Mouse (Mus musculus) R1 (cell line): ENCODE measurements around the gene Gm9918.

Source experiments
- DNase-seq: peaks from one replicate; pipeline ENCODE4 v3.0.0-alpha.2; 2018; ENCODE audit warnings: low read depth, low spot score

The Gm9918 gene

GRCm38 (mm10) chr15:102245461-102245881 lies 24.9 kb upstream of the Gm9918 start:
- DNase-seq, result peak; percentile 25

- peak; percentile 99 for DNase-seq
Observed at GRCm38 (mm10) chr15:102245891-102246741, 24.2 kb upstream of the Gm9918 start.

- peak; percentile 99 for DNase-seq
Observed at GRCm38 (mm10) chr15:102246866-102247251, 23.5 kb upstream of the Gm9918 start.

GRCm38 (mm10) chr15:102247252-102248130 lies 22.9 kb upstream of the Gm9918 start:
- peak; percentile 74 for DNase-seq

GRCm38 (mm10) chr15:102248131-102248811 lies 22.1 kb upstream of the Gm9918 start:
- peak; percentile 45 for DNase-seq

- DNase-seq, result peak; percentile 71
Observed at GRCm38 (mm10) chr15:102248812-102249191, 21.6 kb upstream of the Gm9918 start.

- DNase-seq, result peak; percentile 94
Observed at GRCm38 (mm10) chr15:102249251-102249691, 21.1 kb upstream of the Gm9918 start.

- DNase-seq, result peak; percentile 46
Observed at GRCm38 (mm10) chr15:102249967-102250366, 20.4 kb upstream of the Gm9918 start.

- peak; percentile 87 for DNase-seq
Observed at GRCm38 (mm10) chr15:102250521-102250920, 19.8 kb upstream of the Gm9918 start.

- no peak for DNase-seq
Observed at GRCm38 (mm10) chr15:102255547-102256255, 14.7 kb upstream of the Gm9918 start.

- DNase-seq, result no peak
Observed at GRCm38 (mm10) chr15:102256431-102257201, 13.7 kb upstream of the Gm9918 start.

- peak; percentile 46 for DNase-seq
Observed at GRCm38 (mm10) chr15:102257202-102258075, 12.9 kb upstream of the Gm9918 start, which contains the start of gene Rarg. Rarg (minus strand) TSS chr15:102257517.

- peak; percentile 86 for DNase-seq
Observed at GRCm38 (mm10) chr15:102258076-102258470, 12.3 kb upstream of the Gm9918 start.

GRCm38 (mm10) chr15:102258581-102259253 lies 11.6 kb upstream of the Gm9918 start:
- DNase-seq, result peak; percentile 33

GRCm38 (mm10) chr15:102262582-102262981 lies 7.8 kb upstream of the Gm9918 start:
- DNase-seq, result peak; percentile 70

GRCm38 (mm10) chr15:102263037-102263436 lies 7.3 kb upstream of the Gm9918 start:
- no peak for DNase-seq

GRCm38 (mm10) chr15:102265548-102265947 lies 4.8 kb upstream of the Gm9918 start:
- peak; percentile 67 for DNase-seq

GRCm38 (mm10) chr15:102271441-102271840 lies 1.1 kb downstream of the Gm9918 start:
- DNase-seq, result peak; percentile 92
